Mouse (Mus musculus): ENCODE measurements around the gene Teddm2.
A peak's percentile ranks its signal among the peaks of the same experiment; 100 is the strongest.

The Teddm2 gene

GRCm38 (mm10) chr1:153830746-153831145 lies 69.3 kb downstream of the Teddm2 start:
- DNase-seq (ENCODE audit: extremely low spot score, low spot score): no peak

- DNase-seq (ENCODE audit: extremely low spot score, low spot score): no peak
These were observed 79.8 kb downstream of the Teddm2 start for GRCm38 (mm10) chr1:153820216-153820615.

GRCm38 (mm10) chr1:153814278-153814677 lies 85.8 kb downstream of the Teddm2 start:
- no peak for DNase-seq (ENCODE audit: extremely low spot score, low spot score)

GRCm38 (mm10) chr1:153807390-153807993 lies 92.5 kb downstream of the Teddm2 start:
- peak; percentile 40 for DNase-seq (ENCODE audit: extremely low spot score, low spot score)

- DNase-seq (ENCODE audit: extremely low spot score, low spot score): no peak
These were observed 96.5 kb downstream of the Teddm2 start for GRCm38 (mm10) chr1:153803530-153803929.

- DNase-seq (ENCODE audit: extremely low spot score, low spot score): no peak
These were observed 97.3 kb downstream of the Teddm2 start for GRCm38 (mm10) chr1:153802691-153803090.
